Mouse (Mus musculus): ENCODE data around the gene Ceacam3. TPM values are rescaled to one million over a fixed set of nuclear protein-coding genes. Genes with fewer than 3 reads are reported as not detected.

Gene Ceacam3
- not detected for polyA plus RNA-seq (2017; shearing (Covaris generic))

DNA sequence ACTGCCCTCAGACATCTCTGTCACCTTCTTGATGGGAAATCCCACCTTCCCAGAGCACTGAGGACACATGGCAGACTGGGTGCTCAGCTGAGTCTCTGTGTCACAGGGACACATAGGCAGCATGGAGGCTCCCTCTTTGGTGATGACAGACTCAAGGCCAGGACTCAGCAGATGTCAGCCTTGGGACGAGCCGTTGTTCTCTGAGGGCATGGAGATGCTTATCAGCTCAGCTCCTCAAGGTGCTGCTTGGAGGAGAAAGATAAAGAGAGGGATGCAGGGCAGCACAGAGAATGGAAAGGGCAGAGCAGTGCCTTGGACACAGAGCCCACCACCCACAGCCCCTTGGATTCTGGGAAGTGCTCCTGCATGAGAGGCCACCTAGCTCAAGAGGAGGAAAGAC lies at the start of gene Ceacam3:
Gene Ceacam3, plus strand, starts transcription at position 352 of the 400 bp plus-strand sequence.

DNA sequence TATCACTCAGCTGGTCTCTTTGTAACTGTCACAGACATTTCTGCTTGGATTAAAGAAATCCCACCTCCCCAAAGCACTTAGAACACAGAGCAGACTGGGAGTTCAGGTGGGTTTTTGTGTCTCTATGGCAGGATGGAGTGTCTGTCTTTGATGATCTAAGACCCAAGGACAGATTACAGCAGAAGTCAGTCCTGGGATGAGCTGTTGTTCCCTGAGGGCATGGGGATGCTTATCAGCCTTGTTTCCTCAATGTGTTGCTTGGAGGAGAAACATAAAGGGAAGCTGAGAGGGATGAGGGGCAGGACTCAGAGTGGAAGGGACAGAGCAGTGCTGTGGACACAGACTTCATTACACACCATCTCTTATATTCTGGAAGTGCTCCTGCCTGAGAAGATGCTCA lies 53.1 kb downstream of the Ceacam3 start, which contains the start of gene Psg29:
Gene Psg29, plus strand, starts transcription at position 301 of the 400 bp plus-strand sequence.

Other genes with a start within 250 kb of the Ceacam3 start
- gene Ptgir, start 243.8 kb upstream of the Ceacam3 start, polyA plus RNA-seq (2017; shearing (Covaris generic)) = 0.34 TPM
- 87.7 TPM for gene Calm3, start 226.2 kb upstream of the Ceacam3 start, polyA plus RNA-seq (2017; shearing (Covaris generic))
- gene Pnmal2, start 205.6 kb upstream of the Ceacam3 start, polyA plus RNA-seq (2017; shearing (Covaris generic)) = not detected
- gene Pnmal1, start 190.6 kb upstream of the Ceacam3 start, polyA plus RNA-seq (2017; shearing (Covaris generic)) = not detected
- gene Gm42372, start 167.2 kb upstream of the Ceacam3 start, polyA plus RNA-seq (2017; shearing (Covaris generic)) = 1.2 TPM
- gene Ccdc8, start 157.6 kb upstream of the Ceacam3 start, polyA plus RNA-seq (2017; shearing (Covaris generic)) = 0.10 TPM
- gene Ppp5c, start 122.4 kb upstream of the Ceacam3 start, polyA plus RNA-seq (2017; shearing (Covaris generic)) = 77.8 TPM
- 0.46 TPM for gene Hif3a, start 87.9 kb upstream of the Ceacam3 start, polyA plus RNA-seq (2017; shearing (Covaris generic))
- 0.50 TPM for gene Psg16, start 76.2 kb upstream of the Ceacam3 start, polyA plus RNA-seq (2017; shearing (Covaris generic))
- not detected for gene Psg29, start 53.2 kb downstream of the Ceacam3 start, polyA plus RNA-seq (2017; shearing (Covaris generic))